Mouse (Mus musculus) inflammation-experienced regulatory T-cells, adult 16 weeks (primary cell): ENCODE measurements around the gene Rps19. TPM values are rescaled to one million over a fixed set of nuclear protein-coding genes. Genes with fewer than 3 reads are reported as not detected.

Experiments used
- polyA plus RNA-seq: library from polyadenylated mRNA; unstranded; fragments of 100-300 nt; shearing (Covaris generic); gene quantifications from one replicate; pipeline ENCODE4 v1.2.1, GENCODE M21; 2017

The Rps19 gene
- polyA plus RNA-seq, result 4,580 TPM

DNA sequence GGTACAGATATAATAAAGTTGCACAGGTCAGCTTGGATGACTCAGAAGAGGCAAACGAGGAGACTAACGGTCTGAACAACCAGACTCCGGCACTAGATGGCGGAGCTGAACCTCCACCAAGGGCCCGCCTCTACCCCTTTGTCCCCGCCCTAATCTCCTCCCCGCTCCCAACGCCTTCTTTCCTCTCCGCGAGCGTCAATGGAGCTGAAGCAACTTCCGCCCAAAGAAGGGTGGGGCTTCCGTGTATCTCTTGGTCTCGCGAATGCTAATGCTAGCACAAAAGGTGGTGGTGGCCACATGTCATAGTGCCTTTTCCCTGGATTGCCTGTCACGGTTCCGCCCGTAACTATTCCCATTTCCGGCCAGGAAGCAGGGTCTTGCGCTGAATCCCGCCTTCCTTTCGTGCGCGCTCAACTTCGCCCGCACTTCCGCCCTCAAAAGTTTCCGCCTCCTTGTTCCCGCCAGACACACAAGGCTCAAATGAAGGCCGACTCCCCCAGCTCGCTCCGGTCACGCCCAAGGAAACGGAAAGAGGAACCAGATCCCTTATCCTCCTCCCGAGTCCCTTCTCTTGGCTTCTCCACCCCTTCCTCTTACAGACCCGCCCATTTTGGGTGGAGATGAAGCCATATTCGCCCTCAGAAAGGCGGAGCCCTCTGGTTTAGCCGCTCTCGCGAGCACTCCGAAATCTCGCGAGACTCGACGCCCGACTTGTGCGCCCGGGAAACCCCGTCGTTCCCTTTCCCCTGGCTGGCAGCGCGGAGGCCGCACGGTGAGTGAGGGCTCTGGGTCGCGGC is at the start of gene Rps19:
Gene Rps19 (plus strand): TSS at position 476 of the 797 bp plus-strand sequence.

GRCm38 (mm10) chr7:24861913-24862312 is 22.3 kb upstream of the Rps19 start, which contains the start of gene Gm9844:
Gene Gm9844, plus strand, starts transcription at chr7:24862213.

DNA sequence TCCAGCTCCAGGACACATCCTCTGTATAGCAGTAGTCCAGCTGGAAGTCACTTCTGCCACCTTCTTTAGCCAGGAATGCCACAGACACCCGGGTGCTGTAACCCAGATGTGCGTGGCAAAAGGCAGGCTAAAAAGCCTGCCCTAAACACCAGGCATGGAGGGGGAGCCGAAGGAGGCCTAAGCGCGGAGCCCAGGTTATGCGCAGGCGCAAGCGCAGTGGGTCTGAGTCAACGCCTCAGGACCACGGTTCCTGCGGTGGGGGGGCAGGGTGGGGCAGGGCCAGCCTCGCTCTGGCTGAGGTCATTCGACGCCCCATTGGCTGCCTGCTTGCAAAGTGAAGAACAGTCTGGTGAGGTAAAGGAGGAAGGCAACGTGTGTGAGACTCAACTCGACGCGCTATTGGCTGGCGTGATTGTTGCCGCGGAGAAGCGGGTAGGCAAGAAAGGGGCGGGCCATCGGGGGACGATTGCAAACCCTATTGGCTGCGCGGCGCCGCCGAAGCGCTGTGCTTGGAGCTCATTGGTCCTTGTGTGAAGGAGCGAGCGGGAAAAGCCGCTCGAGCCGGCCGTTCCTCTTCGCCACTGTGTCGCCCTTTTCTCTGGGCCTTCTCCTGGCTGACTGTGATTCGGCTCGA is 14.5 kb upstream of the Rps19 start, which contains the start of the genes Lypd4 and Dmrtc2:
Gene Lypd4 (minus strand): TSS at position 410 of the 634 bp plus-strand sequence.
Gene Dmrtc2 (plus strand): TSS at position 526 of the 634 bp plus-strand sequence.

DNA sequence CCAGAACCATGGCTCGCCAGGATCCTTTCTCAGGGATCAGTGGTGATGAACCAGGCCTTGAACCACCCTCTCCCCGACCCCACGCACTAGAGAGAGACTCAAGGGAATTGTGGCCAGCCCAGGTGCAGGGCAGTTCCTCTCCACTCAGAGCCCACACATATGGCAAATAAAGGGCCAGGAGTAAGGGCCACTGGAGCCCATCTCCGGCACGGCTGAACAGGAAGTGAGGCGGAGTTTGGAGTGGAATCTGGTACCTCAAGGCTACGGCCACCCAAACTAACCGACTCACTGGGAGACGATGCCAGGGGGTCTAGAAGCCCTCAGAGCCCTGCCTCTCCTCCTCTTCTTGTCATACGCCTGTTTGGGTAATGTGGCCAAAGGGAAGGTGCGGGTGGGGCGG is 13.1 kb downstream of the Rps19 start, which contains the start of gene Cd79a:
Gene Cd79a (plus strand): TSS at position 158 of the 400 bp plus-strand sequence.

DNA sequence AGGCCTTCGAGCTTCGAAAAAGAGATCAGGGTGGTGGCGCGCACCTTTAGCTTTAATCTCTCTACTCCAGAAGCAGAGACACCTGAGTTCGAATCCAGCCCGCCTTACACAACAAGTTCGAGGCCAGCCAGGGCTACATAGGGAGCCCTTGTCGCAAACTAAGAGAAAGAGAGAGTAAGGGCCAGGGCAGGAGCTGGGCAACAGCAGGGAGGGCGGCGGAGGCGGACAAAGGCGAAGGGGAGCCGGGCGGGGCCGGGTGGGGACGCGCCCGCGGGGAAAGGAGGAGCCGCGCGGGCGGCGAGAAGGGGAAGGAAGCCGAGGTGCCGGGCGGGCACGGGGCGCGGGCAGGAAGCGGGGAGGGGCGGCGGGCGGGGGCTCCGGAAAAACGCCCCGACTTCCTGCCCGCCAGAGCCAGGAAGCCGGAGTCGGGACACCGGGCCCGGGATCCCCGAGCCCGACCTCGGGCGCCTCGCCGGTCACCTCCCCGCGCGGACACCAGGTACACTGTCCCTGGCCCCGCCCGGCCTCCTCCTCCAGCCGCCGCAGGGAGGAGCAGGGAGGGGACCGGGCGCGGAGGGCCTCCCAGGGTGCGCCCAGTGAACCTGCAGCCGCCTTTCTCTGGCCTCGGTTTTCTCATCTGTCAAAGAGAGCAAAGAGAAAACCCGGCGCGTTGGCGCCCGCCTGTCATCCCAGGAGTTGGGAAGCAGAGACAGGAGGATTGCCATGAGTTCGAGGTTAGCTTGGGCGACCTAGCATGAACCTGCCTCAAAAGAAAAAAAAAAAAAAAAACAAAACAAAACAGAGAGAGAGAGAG is 18.7 kb downstream of the Rps19 start, which contains the start of gene Arhgef1:
Gene Arhgef1 (plus strand): TSS at position 283 of the 814 bp plus-strand sequence.

Other genes starting within 250 kb of the Rps19 start
- gene Lypd3, start 247.8 kb upstream of the Rps19 start, polyA plus RNA-seq, result not detected
- gene Tex101, start 207.7 kb upstream of the Rps19 start, polyA plus RNA-seq, result not detected
- gene BC049730, start 175.1 kb upstream of the Rps19 start, polyA plus RNA-seq, result not detected
- not detected for gene Gm4763, start 157.5 kb upstream of the Rps19 start, polyA plus RNA-seq
- 0.21 TPM for gene Cd177, start 124.1 kb upstream of the Rps19 start, polyA plus RNA-seq
- gene Ceacam10, start 107.2 kb upstream of the Rps19 start, polyA plus RNA-seq, result not detected
- 10.8 TPM for gene Gm9844, start 22.2 kb upstream of the Rps19 start, polyA plus RNA-seq
- gene Lypd4, start 14.4 kb upstream of the Rps19 start, polyA plus RNA-seq, result not detected
- gene Dmrtc2, start 14.3 kb upstream of the Rps19 start, polyA plus RNA-seq, result not detected
- gene Cd79a, start 13.0 kb downstream of the Rps19 start, polyA plus RNA-seq, result 16.0 TPM
- gene Arhgef1, start 18.5 kb downstream of the Rps19 start, polyA plus RNA-seq, result 953 TPM
- gene Gm4881, start 60.1 kb downstream of the Rps19 start, polyA plus RNA-seq, result not detected
- gene Rabac1, start 88.4 kb downstream of the Rps19 start, polyA plus RNA-seq, result 700 TPM
- gene Atp1a3, start 121.6 kb downstream of the Rps19 start, polyA plus RNA-seq, result 10.7 TPM
- gene Grik5, start 188.0 kb downstream of the Rps19 start, polyA plus RNA-seq, result 6.6 TPM
- 49.1 TPM for gene Zfp574, start 188.2 kb downstream of the Rps19 start, polyA plus RNA-seq